Mouse (Mus musculus): ENCODE data around the gene Slc25a29. TPM values are rescaled to one million over a fixed set of nuclear protein-coding genes. Genes with fewer than 3 reads are reported as not detected.

The Slc25a29 gene
- total RNA-seq (2023), result 1 to 10 TPM; 5.6 to 6.5 TPM

GRCm38 (mm10) chr12:108835840-108836409, at the start of gene Slc25a29, which contains the start of gene Slc25a47:
Slc25a29 (minus strand) TSS chr12:108835883.
Slc25a47 (plus strand) TSS chr12:108836046.

DNA sequence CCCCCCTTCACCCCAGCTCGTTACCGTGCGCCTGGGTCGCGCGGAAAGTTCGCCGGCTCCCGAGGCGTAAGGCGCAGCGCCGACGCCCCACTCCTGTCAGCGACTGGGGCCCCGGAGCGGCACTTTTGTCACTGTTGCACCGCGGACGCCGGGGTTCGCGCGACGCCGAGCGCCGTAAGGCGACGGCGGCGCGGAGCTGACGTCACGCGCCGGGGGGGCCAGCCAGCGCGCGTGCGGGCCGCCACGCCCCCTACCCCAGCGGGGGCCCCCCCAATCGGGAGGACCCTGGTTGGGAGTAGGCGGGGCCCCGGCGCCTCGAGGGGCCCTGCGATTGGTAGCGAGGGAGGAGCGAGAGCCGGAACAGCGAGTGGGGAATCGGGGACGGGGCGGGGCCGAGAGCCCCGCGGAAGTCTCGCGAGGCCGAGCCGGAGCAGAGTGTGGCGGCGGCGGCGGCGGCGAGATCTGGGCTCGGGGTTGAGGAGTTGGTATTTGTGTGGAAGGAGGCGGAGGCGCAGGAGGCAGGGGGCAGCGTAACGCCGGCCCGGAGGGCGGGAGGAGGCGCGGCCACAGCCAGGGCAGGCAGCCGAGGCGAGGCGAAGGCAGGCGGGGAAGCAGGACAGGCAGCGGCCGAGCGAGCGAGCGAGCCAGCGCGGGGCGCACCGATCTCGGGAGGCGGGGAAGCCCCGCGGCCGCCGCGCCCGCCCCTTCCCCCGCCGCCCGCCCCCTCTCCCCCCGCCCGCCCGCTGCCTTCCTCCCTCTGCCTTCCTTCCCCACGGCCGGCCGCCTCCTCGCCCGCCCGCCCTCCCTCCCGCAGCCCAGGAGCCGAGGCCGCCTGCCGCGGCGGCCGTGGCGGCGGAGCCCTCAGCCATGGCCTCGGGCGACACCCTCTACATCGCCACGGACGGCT, 42.9 kb downstream of the Slc25a29 start, which contains the start of gene Yy1:
Gene Yy1 (plus strand): TSS at position 428 of the 907 bp plus-strand sequence.

Other genes starting within 250 kb of the Slc25a29 start
- not detected for gene Degs2, start 133.6 kb downstream of the Slc25a29 start, total RNA-seq (2023)
- gene Yy1, start 42.9 kb downstream of the Slc25a29 start, total RNA-seq (2023), result 10 to 100 TPM; 88.0 to 93.7 TPM
- gene Slc25a47, start 163 bp upstream of the Slc25a29 start, total RNA-seq (2023), result 1 to 10 TPM in 1 of 2 experiments, under 1 TPM in 1; 0.86 to 4.8 TPM
- gene Wdr25, start 57.7 kb upstream of the Slc25a29 start, total RNA-seq (2023), result 1 to 10 TPM; 7.6 to 9.9 TPM
- gene Wars, start 58.3 kb upstream of the Slc25a29 start, total RNA-seq (2023), result 10 to 100 TPM; 48.8 to 58.0 TPM
- 1 to 10 TPM; 7.1 to 7.6 TPM for gene Begain, start 232.3 kb upstream of the Slc25a29 start, total RNA-seq (2023)

All from B cell, adult 67 days (primary cell).